Mouse (Mus musculus): ENCODE data around the gene Wdr1. TPM values are rescaled to one million over a fixed set of nuclear protein-coding genes. Genes with fewer than 3 reads are reported as not detected.

Gene Wdr1
- polyA plus RNA-seq, 1 experiment from 2014 or later = 173 TPM

DNA sequence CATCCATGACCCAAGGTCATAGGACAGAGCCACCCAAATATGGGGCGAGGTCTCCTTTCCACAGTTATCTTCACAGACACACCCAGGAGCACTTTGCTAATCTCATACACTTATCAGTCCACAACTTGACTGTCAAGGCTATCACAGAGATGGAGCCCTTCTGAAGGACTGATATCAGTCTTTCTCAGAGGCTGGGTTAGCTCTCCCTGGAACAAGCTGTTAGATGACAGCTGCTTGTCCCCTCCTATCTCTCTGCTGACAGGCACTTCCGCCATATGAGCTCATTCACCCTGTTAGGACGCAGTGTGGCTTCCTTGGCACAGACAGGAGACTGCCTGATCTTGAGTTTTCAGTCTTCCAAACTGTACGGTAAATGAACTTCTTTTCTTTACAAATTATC lies 53.5 kb downstream of the Wdr1 start:
- no peak overlapping the region for H3K4me3 ChIP-seq (ENCODE audit: low read depth, low read length)
- H3K36me3 ChIP-seq (ENCODE audit: control insufficient read depth, insufficient read depth) = no peaks in the 10 kb centered on the region
- WGBS = 71% methylated on average over 4 of the region's 4 CpGs
- H3K9me3 ChIP-seq (ENCODE audit: control insufficient read depth) = no peaks in the 10 kb centered on the region
- ATAC-seq = no peak
- H3K4me1 ChIP-seq (replicated peaks; ENCODE audit: control insufficient read depth, insufficient read depth, low read length) = no peaks in the 10 kb centered on the region; the same call in 1 of the 2 replicates
- H3K27ac ChIP-seq (ENCODE audit: low read depth, low read length) = no peak overlapping the region
- TF ChIP-seq CTCF (IDR thresholded peaks at IDR 0.05; ENCODE audit: low read depth) = no peak
- H3K4me2 ChIP-seq (replicated peaks; ENCODE audit: low read depth) = no peak overlapping the region
- no peak overlapping the region for H3K9ac ChIP-seq (ENCODE audit: low read depth, low read length)
- no peaks in the 10 kb centered on the region for H3K27me3 ChIP-seq (replicated peaks; ENCODE audit: control insufficient read depth, insufficient read depth, low read length)

DNA sequence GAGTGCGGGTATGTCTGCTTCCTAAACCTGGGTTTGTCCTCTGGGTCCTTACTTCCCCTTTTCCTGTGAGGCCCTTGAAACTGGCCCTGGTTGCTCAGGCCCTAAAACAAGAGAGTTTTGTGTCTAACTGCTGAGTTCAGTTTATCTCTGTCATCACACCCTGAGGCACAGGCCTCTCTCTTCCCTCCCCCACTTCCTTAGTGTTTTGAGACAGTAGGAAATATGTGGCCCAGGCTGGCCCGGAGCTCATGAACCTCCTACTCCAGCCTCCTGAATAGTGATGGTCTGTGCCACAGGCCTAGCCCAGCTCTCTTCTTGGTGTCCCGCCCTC lies 57.6 kb downstream of the Wdr1 start:
- 73% methylated on average over 3 of the region's 3 CpGs for WGBS

DNA sequence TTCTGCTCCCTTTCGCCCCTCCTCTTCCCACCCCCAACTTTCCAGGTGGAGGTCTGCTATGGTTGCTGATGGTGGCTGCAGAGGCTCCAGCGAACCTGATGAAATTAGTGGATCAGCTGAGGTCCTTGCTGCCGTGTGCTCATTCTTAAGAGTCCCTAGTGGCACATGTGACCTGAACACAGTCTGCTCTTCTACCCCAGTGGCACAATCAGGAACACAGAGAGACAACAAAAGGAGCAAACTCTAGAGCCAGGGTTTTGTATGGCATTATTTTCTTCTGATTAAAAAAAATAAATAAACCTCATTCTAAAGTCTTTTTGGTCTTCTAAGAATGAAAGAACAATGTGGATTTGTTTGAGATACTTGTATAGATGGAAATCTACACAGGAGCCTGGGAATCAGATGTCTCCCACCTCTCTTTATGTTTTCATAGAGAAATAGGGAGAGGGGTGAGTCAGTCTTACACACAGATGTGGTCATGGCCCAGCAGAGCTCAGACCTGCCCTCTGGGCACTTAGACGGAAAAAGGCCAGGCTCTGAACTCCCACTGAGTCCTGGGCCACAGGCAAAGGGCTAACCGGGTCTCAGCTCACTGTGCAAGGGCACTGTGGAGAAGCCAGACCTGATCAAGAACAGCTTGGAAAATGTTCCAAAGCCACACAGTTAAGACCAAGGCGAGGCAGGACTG lies 58.1 kb downstream of the Wdr1 start:
- H3K27me3 ChIP-seq (replicated peaks; ENCODE audit: control insufficient read depth, insufficient read depth, low read length) = no peaks in the 10 kb centered on the region
- H3K4me1 ChIP-seq (replicated peaks; ENCODE audit: control insufficient read depth, insufficient read depth, low read length) = no peaks in the 10 kb centered on the region
- WGBS = 70% methylated on average over 6 of the region's 6 CpGs
- H3K4me3 ChIP-seq (ENCODE audit: low read depth, low read length) = no peak overlapping the region
- no peak overlapping the region for H3K27ac ChIP-seq (ENCODE audit: low read depth, low read length)
- H3K9me3 ChIP-seq (ENCODE audit: control insufficient read depth) = no peaks in the 10 kb centered on the region
- H3K4me2 ChIP-seq (replicated peaks; ENCODE audit: low read depth) = no peak overlapping the region
- no peaks in the 10 kb centered on the region for H3K36me3 ChIP-seq (ENCODE audit: control insufficient read depth, insufficient read depth)
- H3K9ac ChIP-seq (ENCODE audit: low read depth, low read length) = no peak overlapping the region
- no peak for ATAC-seq
- no peak for TF ChIP-seq CTCF (IDR thresholded peaks at IDR 0.05; ENCODE audit: low read depth)

More for the DNA sequence above, 57.6 kb downstream of the Wdr1 start:
- Histone ChIP-seq H3K27me3 (replicated peaks; ENCODE audit: control insufficient read depth, insufficient read depth, low read length) (no peaks in the 10 kb centered on the region), H3K9me3 (ENCODE audit: control insufficient read depth) (no peaks in the 10 kb centered on the region), H3K4me1 (replicated peaks; ENCODE audit: control insufficient read depth, insufficient read depth, low read length) (no peaks in the 10 kb centered on the region), H3K36me3 (ENCODE audit: control insufficient read depth, insufficient read depth) (no peaks in the 10 kb centered on the region), H3K9ac (ENCODE audit: low read depth, low read length) (no peak overlapping the region), H3K27ac (ENCODE audit: low read depth, low read length) (no peak overlapping the region), H3K4me2 (replicated peaks; ENCODE audit: low read depth) (no peak overlapping the region), H3K4me3 (ENCODE audit: low read depth, low read length) (no peak overlapping the region)
- no peak for TF ChIP-seq CTCF (IDR thresholded peaks at IDR 0.05; ENCODE audit: low read depth)
- no peak for ATAC-seq

DNA sequence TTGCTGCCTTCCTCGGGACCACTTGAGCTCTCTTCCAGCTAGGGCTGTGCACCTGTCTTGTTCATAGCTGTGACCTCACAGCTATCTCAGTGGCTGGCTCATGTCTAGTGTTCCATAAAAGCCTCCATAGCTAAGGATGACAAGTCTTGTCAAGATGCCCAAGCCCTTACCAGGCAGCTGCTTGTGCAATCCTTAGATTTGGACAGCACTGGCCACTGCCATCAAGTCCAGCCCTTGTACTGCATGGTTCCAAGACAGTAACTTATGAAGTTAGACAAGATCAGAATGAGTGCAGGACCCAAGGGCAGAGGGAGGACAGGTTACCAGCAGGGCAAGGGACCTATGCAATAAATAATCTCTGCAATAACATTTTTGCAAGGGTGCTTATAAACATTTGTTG lies 58.9 kb downstream of the Wdr1 start:
- no peak for TF ChIP-seq CTCF (IDR thresholded peaks at IDR 0.05; ENCODE audit: low read depth)
- Histone ChIP-seq H3K4me1 (replicated peaks; ENCODE audit: control insufficient read depth, insufficient read depth, low read length) (no peaks in the 10 kb centered on the region), H3K4me2 (replicated peaks; ENCODE audit: low read depth) (no peak overlapping the region), H3K27ac (ENCODE audit: low read depth, low read length) (no peak overlapping the region), H3K4me3 (ENCODE audit: low read depth, low read length) (no peak overlapping the region), H3K9ac (ENCODE audit: low read depth, low read length) (no peak overlapping the region), H3K27me3 (replicated peaks; ENCODE audit: control insufficient read depth, insufficient read depth, low read length) (no peaks in the 10 kb centered on the region), H3K9me3 (ENCODE audit: control insufficient read depth) (no peaks in the 10 kb centered on the region), H3K36me3 (ENCODE audit: control insufficient read depth, insufficient read depth) (no peaks in the 10 kb centered on the region)
- WGBS = 76% methylated on average over 1 of the region's 1 CpGs
- ATAC-seq = no peak

DNA sequence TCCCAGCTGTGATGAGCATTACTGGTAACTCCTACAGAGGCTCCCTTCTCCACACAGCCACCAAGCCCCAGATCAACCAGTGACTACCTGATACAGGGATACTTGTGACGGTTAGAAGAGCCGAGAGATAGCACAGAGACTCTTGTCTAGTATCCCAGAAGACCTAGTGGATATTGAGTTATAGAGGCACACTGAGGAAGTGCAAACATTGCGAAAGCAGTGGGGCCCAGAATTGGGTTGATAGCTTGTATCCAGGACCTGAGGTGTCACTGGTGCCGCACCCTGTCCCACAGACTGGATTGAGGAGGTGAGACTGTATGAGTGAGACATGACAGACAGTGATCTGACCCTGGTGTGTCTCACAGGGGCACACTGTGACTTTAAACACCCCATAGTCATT lies 60.0 kb downstream of the Wdr1 start, which contains the start of gene Slc2a9:
TSS of gene Slc2a9 (minus strand) at position 152 of the 400 bp plus-strand sequence.
- H3K4me2 ChIP-seq (replicated peaks; ENCODE audit: low read depth) = no peak within 1 kb of the TSS
- no peak for ATAC-seq
- no peak within 1 kb of the TSS for H3K4me3 ChIP-seq (ENCODE audit: low read depth, low read length)
- WGBS = 48% methylated on average over 4 of the region's 4 CpGs
- TF ChIP-seq CTCF (IDR thresholded peaks at IDR 0.05; ENCODE audit: low read depth) = no peak
- no peak within 1 kb of the TSS for H3K27ac ChIP-seq (ENCODE audit: low read depth, low read length)
- no peaks in the 10 kb centered on the region for H3K27me3 ChIP-seq (replicated peaks; ENCODE audit: control insufficient read depth, insufficient read depth, low read length)
- no peak within 1 kb of the TSS for H3K9ac ChIP-seq (ENCODE audit: low read depth, low read length)
- no peaks in the 10 kb centered on the region for H3K4me1 ChIP-seq (replicated peaks; ENCODE audit: control insufficient read depth, insufficient read depth, low read length)
- H3K9me3 ChIP-seq (ENCODE audit: control insufficient read depth) = no peaks in the 10 kb centered on the region
- H3K36me3 ChIP-seq (ENCODE audit: control insufficient read depth, insufficient read depth) = no peaks in the 10 kb centered on the region

DNA sequence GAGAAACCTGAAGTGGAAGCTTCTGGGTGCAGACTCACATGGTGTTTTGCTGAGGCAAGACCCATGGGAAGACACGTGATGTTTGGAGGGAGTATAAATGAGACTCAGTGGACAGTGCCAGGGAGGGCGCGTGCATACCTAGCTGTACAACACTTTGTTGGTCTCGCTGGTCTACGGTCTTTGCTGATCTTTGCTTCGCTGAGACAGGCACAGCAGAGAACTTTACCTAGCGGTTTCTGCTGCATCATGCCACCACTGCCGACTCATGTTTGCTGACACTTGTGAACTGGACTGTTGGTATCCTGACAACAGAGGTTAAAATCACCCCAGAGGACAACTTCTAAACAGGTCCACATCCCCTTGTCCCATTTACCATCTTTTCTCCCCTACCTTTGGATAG lies 63.0 kb downstream of the Wdr1 start:
- no peaks in the 10 kb centered on the region for H3K27me3 ChIP-seq (replicated peaks; ENCODE audit: control insufficient read depth, insufficient read depth, low read length)
- no peak overlapping the region for H3K4me2 ChIP-seq (replicated peaks; ENCODE audit: low read depth)
- H3K4me3 ChIP-seq (ENCODE audit: low read depth, low read length) = no peak overlapping the region
- 84% methylated on average over 8 of the region's 8 CpGs for WGBS
- no peak for TF ChIP-seq CTCF (IDR thresholded peaks at IDR 0.05; ENCODE audit: low read depth)
- no peak for ATAC-seq
- H3K9me3 ChIP-seq (ENCODE audit: control insufficient read depth) = no peaks in the 10 kb centered on the region
- H3K9ac ChIP-seq (ENCODE audit: low read depth, low read length) = no peak overlapping the region
- H3K27ac ChIP-seq (ENCODE audit: low read depth, low read length) = no peak overlapping the region
- no peaks in the 10 kb centered on the region for H3K36me3 ChIP-seq (ENCODE audit: control insufficient read depth, insufficient read depth)
- H3K4me1 ChIP-seq (replicated peaks; ENCODE audit: control insufficient read depth, insufficient read depth, low read length) = no peaks in the 10 kb centered on the region
